Mouse (Mus musculus) spleen, postnatal 4 days (tissue): ENCODE measurements around the gene Arid3c.

Experiments
- DNase-seq, 2 experiments: peaks; one replicate each; pipeline ENCODE4 v3.0.0; 2022; ENCODE audit warnings: low spot score in 2 of 2

The Arid3c gene

DNA sequence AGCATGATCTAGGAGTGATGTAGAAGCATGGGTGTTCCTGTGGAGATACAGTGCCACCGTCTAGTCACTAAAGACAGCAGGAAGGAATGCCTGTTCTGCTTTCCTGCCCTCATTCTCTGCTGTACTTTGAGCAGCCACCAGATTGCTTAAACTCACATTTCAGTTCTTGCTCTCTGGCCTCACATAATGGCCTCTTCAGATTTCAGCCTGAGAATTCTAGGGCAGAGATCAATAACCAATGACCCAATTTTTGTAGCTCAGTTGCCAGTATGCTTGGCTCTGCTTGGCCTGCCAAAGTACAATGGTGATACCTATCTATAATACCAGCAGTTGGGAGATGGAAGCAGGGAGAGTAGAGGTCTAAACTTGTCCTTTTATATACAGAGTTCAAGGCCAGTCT lies 14.1 kb upstream of the Arid3c start:
- no peak for DNase-seq

- no peak for DNase-seq
Observed at GRCm38 (mm10) chr4:41744131-41744530, 13.2 kb upstream of the Arid3c start.

- DNase-seq, result peak; percentile 87 to 91
Observed at GRCm38 (mm10) chr4:41741158-41741560, 10.2 kb upstream of the Arid3c start.

- DNase-seq, result peak; percentile 56 to 63
Observed at GRCm38 (mm10) chr4:41740380-41741157, 9.6 kb upstream of the Arid3c start.

DNA sequence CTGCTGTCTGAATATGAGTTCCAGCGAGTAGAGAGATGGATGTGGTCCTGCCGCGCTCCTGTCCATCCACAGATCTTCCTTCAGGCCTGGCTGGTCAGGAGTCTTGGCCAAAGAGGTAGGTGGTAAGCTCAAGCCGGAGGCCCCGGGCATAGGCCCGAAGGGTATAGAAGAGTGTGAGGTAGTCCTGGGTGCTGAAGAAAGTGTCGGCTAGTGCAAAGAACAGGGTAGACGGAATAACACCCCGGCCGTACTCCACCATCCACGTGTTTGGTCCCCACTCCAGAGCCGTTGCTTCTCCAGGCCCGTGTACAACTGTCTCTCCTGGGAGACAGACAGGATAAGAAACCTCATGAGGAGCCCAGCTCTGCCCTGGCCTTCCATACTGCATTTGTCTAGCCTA lies 8.3 kb upstream of the Arid3c start:
- peak in 1 of 2 experiments; percentile 56 for DNase-seq

- no peak for DNase-seq
Observed at GRCm38 (mm10) chr4:41738256-41738603, 7.3 kb upstream of the Arid3c start.

DNA sequence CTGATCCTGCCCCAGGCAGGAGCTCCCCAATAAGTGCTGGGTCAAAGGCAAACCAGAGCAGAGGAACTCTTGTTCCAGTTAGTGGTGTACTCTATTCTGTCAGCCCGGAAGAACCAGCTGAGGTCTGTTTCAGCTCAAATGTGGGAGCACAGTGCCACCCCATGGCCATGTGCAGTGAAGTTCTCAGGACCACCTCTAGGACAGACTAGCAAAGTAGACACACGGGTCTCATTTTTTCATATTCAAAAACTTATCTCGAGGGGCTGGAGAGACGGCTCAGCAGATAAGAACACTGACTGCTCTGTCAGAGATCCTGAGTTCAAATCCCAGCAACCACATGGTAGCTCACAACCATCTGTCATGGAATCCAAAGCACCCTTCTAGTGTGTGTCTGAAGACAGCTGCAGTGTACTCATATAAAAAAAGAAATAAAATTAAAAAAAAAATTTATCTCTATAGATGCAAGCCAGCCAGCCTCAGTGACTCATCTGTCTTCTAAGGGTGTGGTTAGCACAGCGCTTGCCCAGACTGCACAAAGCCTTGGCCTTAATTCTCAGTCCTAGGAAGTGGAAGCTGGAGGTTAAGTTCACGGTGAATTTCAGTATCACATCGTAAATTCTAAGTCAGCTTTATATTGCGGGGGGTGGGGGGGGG lies 6.8 kb upstream of the Arid3c start:
- peak; percentile 60 to 78 for DNase-seq

- DNase-seq, result no peak
Observed at GRCm38 (mm10) chr4:41726826-41727621, 3.9 kb downstream of the Arid3c start.

DNA sequence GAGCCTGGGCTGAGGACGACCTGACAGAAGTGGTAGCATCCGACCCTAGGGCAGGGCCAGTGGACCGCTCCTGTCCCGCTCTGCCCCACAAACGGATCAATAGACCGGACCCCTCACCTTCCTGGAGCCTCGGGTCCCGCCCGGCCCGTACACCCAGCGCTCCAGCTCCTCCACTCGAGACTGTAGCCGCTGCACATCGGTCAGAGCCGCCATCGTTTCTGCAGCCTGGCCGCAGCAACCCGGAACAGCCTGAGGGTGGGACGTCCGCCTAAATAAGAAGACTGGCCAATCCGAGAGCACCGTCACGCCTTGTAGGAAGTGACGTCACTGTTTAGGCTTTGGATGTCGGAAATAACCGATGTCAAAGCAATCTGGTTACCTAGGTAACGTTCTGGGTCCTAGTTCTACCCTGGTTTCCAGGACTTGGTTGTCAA lies 8.0 kb downstream of the Arid3c start, which contains the start of gene Dctn3:
TSS of gene Dctn3 (minus strand) at position 253 of the 434 bp plus-strand sequence.
- peak; percentile 82 to 87 for DNase-seq

DNA sequence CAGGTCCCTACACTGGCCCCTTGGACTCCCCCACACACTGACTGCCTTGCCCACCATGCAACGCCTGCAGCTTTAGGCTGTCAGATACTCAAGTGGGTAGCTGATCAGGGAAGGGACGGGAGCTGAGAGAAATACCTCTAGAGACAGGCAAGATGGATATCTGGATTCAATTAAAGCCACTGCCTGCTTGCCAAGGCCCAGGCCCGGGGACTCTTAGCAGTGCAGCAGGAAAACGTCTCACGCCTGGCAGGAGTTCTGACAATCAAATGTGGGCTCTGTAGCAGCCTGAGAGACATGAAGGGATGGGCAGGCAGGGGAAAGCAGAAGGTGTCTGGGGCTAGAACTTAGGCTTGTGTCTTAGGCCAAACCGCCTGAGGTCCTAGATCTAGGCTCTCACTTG lies 14.1 kb downstream of the Arid3c start:
- DNase-seq, result no peak

DNA sequence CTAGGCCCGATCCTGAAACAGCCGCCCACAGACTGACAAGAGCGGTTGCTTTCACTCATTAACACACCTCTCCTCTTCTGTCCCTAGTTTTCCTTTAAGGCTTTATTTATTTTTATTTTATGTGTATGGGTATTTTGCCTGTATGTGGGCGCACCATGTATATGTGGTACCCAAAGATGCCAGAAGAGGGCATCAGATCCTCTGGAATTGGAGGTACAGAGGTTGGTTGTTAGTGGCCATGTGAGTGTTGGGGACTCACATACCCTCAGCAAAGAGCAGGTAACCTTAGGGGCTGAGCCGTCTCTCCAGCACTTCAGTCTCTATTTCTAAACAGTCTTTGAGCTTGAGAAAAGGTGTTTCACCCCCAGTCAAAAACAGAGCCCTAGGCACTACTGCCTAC lies 15.3 kb downstream of the Arid3c start:
- no peak for DNase-seq

DNA sequence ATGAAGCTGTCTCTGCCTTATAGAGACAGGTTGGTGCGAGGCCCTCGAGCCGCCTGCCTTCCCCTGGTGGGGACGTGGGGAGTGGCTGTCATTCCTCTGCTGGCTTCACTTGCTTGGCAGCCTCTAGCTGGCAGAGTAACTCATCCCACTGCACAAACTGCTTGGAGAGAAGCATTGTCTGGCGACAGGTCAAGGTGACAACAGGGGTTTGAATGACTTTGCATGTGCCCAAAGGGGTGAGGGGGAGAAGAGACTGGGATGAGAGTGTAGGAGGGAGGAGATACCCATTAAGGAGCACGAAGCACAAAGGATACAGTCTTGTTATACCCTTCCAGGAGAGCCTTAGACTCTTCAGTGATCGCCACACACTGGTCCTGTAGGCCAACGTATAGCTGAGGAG lies 15.9 kb downstream of the Arid3c start:
- no peak for DNase-seq

DNA sequence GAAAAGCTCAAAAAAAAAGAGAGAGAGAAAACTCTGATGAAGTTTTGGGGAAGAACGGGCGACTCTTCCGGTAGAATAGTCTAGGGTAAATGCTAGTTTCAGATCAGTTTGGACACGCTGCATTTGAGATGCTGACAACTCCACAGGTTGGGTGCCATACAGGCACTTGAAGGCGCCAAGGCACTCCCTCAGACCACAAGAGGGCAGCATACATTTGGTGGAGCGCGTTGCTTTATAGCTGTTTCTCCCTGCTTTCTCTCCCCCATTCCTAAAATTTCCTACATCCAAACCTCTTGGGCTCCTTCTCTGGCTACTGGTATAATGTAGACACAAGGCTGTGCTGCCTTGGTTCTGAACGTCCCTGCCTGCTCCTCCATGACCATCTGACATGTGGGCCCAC lies 16.7 kb downstream of the Arid3c start:
- DNase-seq, result peak; percentile 59 to 78

DNA sequence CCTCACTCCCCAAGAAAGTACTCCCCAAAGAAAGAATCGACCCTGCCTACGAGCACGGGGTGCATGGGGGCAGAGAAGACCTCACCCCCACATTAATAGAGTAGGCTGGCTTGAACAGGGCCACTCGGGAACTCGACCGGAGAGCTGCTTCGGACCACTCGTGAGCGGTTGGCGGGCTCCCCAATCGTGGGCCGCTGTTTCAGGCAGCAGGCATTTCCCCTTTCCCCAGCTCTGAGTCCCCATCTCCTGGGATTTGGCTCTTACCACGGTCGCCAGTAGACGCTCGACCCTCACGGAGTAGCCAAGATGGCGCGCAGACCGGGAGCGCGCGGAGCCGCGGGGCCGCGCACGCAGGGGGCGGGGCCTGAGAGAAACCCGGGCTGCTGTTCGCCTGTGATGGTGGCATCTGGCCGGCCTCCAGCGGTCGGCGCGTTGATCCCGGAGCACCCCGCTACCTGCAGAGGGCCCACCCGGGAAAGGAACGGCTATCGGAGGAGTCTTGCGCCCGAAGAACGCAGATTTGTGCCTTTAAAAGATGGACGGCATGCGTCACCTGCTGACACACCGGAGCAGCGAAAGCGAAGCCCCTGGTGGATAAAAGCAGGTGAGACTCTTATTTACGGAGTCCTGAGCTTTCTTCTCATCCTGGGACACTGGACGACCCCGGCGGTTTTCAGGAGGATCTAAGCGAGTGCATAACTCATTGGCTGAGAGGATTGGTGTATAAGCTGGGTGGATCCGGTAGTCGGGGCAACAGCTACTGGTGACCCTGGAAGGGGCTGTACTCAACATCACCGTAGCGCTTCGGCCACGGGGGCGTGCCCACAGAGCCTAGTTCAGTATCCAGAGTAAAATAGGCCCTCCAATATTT lies 17.5 kb downstream of the Arid3c start, which contains the start of gene Rpp25l:
TSS of gene Rpp25l (minus strand) at position 338 of the 871 bp plus-strand sequence.
- DNase-seq, result peak; percentile 85 to 94

DNA sequence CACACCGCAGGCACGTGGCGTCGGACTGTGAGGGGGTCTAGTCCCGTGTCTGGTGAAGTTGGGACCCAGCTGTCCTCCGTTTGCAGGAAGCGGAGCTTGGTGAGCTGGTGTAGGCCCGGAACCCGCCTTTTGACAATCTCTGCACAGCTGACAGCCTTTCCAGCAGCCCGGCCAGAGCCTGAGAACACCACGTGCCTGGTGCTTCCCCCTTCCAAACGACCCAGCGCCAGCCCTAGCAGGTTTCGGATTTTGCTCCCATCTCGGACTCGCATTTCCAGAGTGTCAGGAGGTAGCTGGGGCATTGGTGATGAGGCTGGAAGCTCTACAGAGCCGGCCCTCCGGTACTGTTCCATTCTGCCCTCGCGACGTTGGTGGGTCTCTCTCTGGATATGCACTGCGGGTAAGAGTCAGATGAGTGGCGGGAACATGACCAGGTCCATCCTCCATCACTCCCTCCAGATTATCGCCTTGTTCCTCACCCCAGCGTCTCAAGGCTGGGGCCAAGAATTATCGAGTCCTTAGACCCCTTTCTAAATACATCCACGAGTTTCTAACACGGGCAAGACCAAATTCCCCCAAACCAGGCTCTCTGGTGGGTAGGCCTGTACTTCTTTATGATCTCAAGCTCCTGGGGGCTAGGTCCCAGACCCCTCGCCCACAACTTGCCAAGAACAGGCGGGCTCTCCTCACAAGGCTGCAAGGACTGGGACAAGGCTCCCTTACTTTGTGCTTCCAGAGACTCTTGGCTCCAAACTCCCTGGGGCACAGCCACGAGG lies 18.3 kb downstream of the Arid3c start:
- no peak for DNase-seq

DNA sequence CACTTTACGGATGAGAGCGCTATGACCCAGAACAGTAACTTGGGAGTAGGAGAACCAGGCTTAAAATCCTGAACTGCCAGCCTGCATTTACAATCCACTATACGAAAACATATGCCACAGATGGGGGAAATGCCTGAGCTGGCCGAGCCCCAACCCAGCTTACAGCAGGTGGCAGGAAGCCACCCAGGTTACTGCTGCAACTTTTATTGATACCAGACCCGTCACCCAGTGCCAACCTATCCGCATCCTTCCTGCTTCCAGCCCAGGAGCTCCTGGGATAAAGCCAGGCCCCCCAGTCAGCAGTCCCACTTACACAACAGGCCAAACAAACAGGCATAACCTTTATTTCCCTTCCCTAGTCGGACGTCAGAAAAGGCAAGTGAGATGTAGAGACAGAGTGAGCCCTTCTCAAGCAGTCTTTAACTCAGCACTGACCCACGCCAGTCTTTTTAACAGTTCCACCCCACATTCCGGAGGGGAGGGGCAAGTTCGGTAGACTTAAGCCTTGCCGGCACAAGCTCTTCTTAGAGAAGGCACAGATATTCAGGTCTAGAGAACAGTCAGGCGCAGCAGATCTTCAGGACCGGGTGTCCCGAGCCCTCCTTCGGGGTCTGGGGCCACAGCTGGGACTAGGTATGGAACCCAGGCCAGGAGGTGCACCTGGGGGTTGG lies 19.1 kb downstream of the Arid3c start:
- no peak for DNase-seq

DNA sequence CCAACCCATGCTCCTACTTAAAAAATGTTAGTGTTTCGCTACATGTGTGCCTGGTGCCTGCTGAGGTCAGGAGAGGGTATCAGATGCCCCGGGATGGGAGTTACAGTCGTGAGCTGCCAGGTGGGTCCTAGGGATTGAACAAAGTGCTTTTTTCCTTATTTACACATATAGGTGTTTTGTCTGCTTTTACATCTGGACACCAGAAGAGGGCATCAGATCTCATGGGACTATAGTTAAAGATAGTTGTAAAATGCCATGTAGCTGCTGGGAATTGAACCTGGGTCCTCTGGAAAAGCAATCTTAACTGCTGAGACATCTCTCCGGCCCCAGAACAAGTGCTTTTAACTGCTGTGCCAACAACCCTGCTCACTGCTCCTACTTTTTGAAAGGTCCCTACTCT lies 20.7 kb downstream of the Arid3c start:
- DNase-seq, result no peak

GRCm38 (mm10) chr4:41708192-41708745 lies 22.7 kb downstream of the Arid3c start:
- DNase-seq, result no peak

DNA sequence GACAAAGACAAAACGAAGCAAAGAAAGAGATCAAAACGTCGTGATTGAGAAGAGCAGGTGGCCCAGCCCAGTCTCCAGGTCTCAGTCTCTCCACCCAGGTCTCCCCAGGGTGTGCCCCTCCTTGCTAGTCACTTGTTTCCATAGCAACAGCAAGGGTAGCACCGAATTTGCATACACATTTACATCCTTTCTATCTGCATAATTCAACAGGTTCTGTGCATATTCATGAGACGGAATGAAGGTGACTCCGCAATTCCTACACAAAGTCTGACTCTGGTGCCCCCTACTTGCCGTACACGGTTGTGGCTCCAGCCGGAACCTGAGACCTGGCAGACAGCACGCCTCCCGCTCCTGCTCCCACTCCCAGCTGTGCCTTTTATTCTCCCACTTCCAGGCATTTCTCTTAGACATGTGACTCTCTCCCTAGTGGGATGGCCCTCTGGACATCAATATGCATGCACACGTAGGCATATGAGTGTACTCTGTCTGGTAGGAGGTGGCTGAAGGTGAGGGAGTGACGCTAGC lies 23.9 kb downstream of the Arid3c start:
- peak in 1 of 2 experiments; percentile 51 for DNase-seq
